Mouse (Mus musculus) lung, embryonic 14.5 days (tissue): ENCODE measurements at regions not wholly inside any gene's neighbourhood (a gene's known extent, or its start where the extent isn't known, plus 50 kb on each side); places are given as distances from the start of the nearest gene placed in this dataset.
A peak's percentile ranks its signal among the peaks of the same experiment; 100 is the strongest.

Source experiments
- ATAC-seq: fragments of 200-750 bp; cut with Nextera tagmentation; 2 replicates; pipeline ENCODE4 v1.8.0; 2017; ENCODE audit warnings: mild to moderate bottlenecking, moderate TSS enrichment, moderate library complexity; ENCODE audit not compliant: insufficient read depth
- DNase-seq: peaks from one replicate; pipeline ENCODE4 v3.0.0-alpha.2; 2015
- H3K27ac ChIP-seq: fragments of 300-500 bp; sonication (generic); 2 replicates; pipeline ENCODE4 v1.5.1; 2014; ENCODE audit warnings: low read depth, mild to moderate bottlenecking, moderate library complexity
- H3K27me3 ChIP-seq: fragments of 300-500 bp; sonication (generic); 2 replicates; pipeline ENCODE4 v1.6.1; 2014; ENCODE audit warnings: low read length, control low read depth; ENCODE audit not compliant: insufficient read depth
- H3K36me3 ChIP-seq: fragments of 300-500 bp; sonication (generic); 2 replicates; pipeline ENCODE4 v1.6.1; 2014; ENCODE audit warnings: control low read depth; ENCODE audit not compliant: insufficient read depth
- H3K4me1 ChIP-seq: fragments of 300-500 bp; sonication (generic); 2 replicates; pipeline ENCODE4 v1.6.1; 2014; ENCODE audit warnings: antibody characterized with exemption, control low read depth; ENCODE audit not compliant: insufficient read depth
- H3K4me2 ChIP-seq: fragments of 300-500 bp; sonication (generic); 2 replicates; pipeline ENCODE4 v1.6.1; 2014; ENCODE audit warnings: mild to moderate bottlenecking
- H3K4me3 ChIP-seq: fragments of 300-500 bp; sonication (generic); 2 replicates; pipeline ENCODE4 v1.5.1; 2014; ENCODE audit warnings: low read depth, low read length
- H3K9ac ChIP-seq: fragments of 300-500 bp; sonication (generic); 2 replicates; pipeline ENCODE4 v1.6.1; 2014
- H3K9me3 ChIP-seq: fragments of 300-500 bp; sonication (generic); 2 replicates; pipeline ENCODE4 v1.6.1; 2016; ENCODE audit warnings: low read depth, low read length, control low read depth
- CTCF ChIP-seq: IDR thresholded peaks from 2 replicates; pipeline ENCODE4 v1.5.1; 2016; ENCODE audit warnings: antibody characterized with exemption, low read depth
- WGBS: fragments of 180-500 bp; shearing (Covaris S2); extraction: QIAGEN DNeasy Blood & Tissue Kit; methylation state at CpG from one replicate; pipeline ENCODE4 v1.1.7; 2014; 5-methylcytosine and 5-hydroxymethylcytosine counted together

DNA sequence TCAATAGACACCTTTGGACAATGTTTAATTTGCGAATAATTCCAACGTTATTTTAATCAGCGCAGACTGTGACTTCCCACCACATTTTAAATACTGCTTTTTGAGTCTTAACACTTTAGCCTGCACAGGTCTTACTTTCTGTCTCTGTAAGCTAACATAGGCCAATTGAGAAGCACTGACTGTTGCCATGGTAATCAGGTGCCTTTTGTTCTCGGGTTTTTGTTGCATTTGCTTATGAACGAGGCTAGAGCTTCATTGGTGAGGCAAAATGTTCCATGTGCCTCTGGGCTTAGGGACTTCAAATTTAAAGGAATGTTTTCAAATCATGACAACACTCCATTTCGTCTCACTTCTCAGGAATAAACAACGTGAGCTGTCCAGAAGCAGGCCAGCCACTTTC is 269.7 kb downstream of the Pdcd6ip start:
- Histone ChIP-seq H3K4me1 (no peaks in the 10 kb centered on the region), H3K9me3 (no peaks in the 10 kb centered on the region), H3K27me3 (no peaks in the 10 kb centered on the region), H3K36me3 (no peaks in the 10 kb centered on the region), H3K4me3 (no peak overlapping the region), H3K27ac (no peak overlapping the region), H3K4me2 (no peak overlapping the region), H3K9ac (no peak overlapping the region)
- ATAC-seq (no peak), DNase-seq (peak; percentile 45)
- WGBS = 49% methylated on average over 7 of the region's 7 CpGs
- TF ChIP-seq CTCF = no peak

DNA sequence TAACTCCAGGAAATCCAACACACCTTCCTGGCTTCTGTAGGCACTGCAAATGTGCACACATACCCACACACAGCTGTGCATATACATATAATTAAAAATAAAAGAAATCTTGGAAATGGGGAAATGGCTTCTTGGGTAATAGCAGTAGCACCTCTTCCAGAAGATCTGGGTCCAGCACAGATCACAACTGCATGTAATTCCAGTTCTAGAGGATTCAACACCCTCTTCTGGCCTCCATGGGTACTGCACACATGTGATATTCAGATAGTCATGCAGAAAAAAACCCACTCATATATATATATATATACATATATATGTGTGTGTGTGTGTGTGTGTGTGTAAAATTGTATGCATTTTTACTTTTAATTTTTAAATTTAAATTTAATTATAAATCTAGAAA is 272.1 kb downstream of the Pdcd6ip start:
- H3K4me1 ChIP-seq = no peaks in the 10 kb centered on the region
- no peak overlapping the region for H3K9ac ChIP-seq
- no peaks in the 10 kb centered on the region for H3K9me3 ChIP-seq
- H3K4me2 ChIP-seq = no peak overlapping the region
- ATAC-seq (no peak), DNase-seq (peak; percentile 25)
- no peak overlapping the region for H3K27ac ChIP-seq
- no peaks in the 10 kb centered on the region for H3K27me3 ChIP-seq
- H3K36me3 ChIP-seq = no peaks in the 10 kb centered on the region
- TF ChIP-seq CTCF = peak; percentile 38
- no peak overlapping the region for H3K4me3 ChIP-seq

DNA sequence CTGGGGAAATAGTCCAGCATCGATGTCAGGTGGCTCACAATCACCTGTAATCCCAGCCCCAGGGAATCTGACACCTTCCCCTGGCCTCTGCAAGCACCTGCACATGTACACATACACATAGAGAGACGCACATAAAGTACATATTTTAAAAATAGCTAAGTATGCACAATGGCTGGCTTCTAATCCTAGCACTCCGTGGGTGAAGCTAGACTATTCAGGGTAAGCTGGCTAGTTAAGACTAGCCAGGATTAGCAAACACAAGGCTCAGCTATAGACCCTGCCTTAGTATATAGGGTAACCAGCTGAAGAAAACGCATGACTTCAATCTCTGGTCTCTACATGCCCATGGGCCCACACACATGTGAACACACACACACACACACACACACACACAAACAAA is 274.6 kb downstream of the Pdcd6ip start:
- no peaks in the 10 kb centered on the region for H3K27me3 ChIP-seq
- H3K9me3 ChIP-seq = no peaks in the 10 kb centered on the region
- H3K4me3 ChIP-seq = no peak overlapping the region
- H3K4me2 ChIP-seq = no peak overlapping the region
- DNase-seq (no peak), ATAC-seq (no peak)
- no peak overlapping the region for H3K9ac ChIP-seq
- WGBS = 66% methylated on average over 4 of the region's 4 CpGs
- H3K27ac ChIP-seq = no peak overlapping the region
- no peaks in the 10 kb centered on the region for H3K36me3 ChIP-seq
- TF ChIP-seq CTCF = no peak
- no peaks in the 10 kb centered on the region for H3K4me1 ChIP-seq

DNA sequence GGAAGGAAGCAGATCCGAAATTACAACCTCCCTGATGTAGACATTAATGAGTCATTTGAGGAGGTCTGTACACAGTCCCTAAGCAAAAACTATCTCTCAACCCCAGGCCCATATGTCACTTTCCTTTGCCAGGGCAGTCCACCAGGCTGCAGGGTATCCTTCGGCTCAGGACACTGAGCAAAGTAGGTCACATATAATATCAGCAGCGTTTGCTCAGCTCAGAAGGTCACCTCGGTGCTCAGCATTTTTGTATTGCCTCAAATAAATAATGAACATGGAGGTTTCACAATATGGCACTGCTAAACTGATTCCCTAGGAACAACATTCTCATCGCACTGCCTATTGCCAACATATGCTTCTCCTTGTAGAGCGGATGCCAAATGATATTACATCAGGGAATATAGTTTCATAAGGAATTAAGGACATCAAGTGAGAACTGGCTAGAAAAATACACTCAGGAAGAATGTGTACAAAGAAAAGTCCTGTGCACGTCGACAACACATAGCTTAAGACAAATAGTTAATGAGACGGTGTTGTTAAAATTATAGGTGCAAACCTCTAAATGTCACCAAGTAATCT is 275.4 kb downstream of the Pdcd6ip start:
- ATAC-seq (no peak), DNase-seq (no peak)
- Histone ChIP-seq H3K4me1 (no peaks in the 10 kb centered on the region), H3K27me3 (no peaks in the 10 kb centered on the region), H3K9ac (no peak overlapping the region), H3K4me3 (no peak overlapping the region), H3K4me2 (no peak overlapping the region), H3K27ac (no peak overlapping the region), H3K36me3 (no peaks in the 10 kb centered on the region), H3K9me3 (no peaks in the 10 kb centered on the region)
- TF ChIP-seq CTCF = no peak
- WGBS = 70% methylated on average over 9 of the region's 9 CpGs

DNA sequence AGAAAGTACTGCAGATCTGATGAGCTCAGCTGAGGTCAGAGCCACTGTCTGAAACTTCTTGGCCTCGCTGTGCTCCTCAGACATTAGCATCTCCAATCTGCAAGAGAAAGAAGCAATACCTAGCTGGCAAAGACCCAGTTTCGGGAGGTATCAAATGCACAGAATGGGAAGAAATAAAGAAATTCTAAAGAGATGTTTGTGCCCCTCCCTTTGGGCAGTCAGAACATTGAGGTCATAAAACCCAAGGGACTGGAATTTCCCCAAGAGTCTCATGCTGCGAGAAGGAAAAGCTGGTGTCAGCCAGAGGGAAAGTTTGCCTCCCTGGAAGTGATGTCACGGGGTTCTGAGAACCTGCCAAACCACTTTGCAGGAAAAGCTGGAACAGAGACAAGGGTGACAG is 277.6 kb downstream of the Pdcd6ip start:
- no peak overlapping the region for H3K9ac ChIP-seq
- no peak overlapping the region for H3K27ac ChIP-seq
- no peak for DNase-seq
- TF ChIP-seq CTCF = no peak
- H3K27me3 ChIP-seq = no peaks in the 10 kb centered on the region
- no peaks in the 10 kb centered on the region for H3K4me1 ChIP-seq
- H3K4me3 ChIP-seq = no peak overlapping the region
- H3K36me3 ChIP-seq = no peaks in the 10 kb centered on the region
- H3K4me2 ChIP-seq = no peak overlapping the region
- H3K9me3 ChIP-seq = no peaks in the 10 kb centered on the region
- ATAC-seq = no peak
- WGBS = 71% methylated on average over 4 of the region's 4 CpGs

DNA sequence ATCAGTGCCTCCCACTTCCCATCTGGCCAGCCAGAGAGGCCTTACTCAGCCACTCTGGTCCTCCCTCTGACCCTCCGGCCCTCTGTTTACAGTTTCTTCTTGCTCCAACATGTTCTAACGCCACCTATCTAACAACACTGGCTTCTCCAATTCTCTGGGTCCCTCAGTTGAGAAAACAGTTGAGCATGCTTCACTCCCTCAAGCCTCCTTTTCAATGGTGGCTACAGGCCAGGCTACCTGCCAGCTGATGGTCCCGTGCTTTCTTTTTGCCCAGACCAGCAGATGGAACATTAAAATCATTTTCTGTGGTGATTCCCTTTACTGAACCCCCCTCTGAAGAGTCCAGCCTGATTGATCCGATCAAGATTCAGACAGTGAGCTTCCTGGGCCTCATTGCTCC is 280.8 kb downstream of the Pdcd6ip start:
- Histone ChIP-seq H3K9me3 (no peaks in the 10 kb centered on the region), H3K27me3 (no peaks in the 10 kb centered on the region), H3K36me3 (no peaks in the 10 kb centered on the region), H3K4me3 (no peak overlapping the region), H3K9ac (no peak overlapping the region), H3K4me2 (no peak overlapping the region), H3K27ac (no peak overlapping the region), H3K4me1 (no peaks in the 10 kb centered on the region)
- 65% methylated on average over 4 of the region's 4 CpGs for WGBS
- ATAC-seq (no peak), DNase-seq (no peak)
- no peak for TF ChIP-seq CTCF

DNA sequence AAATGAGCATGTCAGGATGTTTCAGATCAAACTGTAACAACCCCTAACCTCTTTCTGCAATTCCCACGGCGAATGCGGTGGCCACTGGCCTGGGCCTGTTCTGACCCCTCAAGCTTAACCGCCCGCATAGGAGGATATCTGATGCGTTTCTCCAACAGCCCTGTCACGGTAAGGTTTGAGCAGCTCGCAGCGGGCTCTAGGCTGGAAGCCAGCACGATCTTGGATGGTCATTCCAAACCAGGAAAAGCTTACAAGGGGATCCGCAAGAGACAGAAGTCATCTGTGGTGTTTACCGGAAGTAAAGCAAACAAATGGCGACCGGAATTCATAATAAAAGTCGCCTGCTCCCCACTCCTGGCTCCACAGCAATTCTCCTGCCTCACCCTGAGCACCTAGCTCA is 281.7 kb downstream of the Pdcd6ip start:
- Histone ChIP-seq H3K27me3 (no peaks in the 10 kb centered on the region), H3K4me1 (no peaks in the 10 kb centered on the region), H3K36me3 (no peaks in the 10 kb centered on the region), H3K9ac (no peak overlapping the region), H3K4me3 (no peak overlapping the region), H3K4me2 (no peak overlapping the region), H3K9me3 (no peaks in the 10 kb centered on the region), H3K27ac (no peak overlapping the region)
- ATAC-seq (no peak; the same call in 1 of the 2 replicates), DNase-seq (peak; percentile 39)
- TF ChIP-seq CTCF = no peak
- WGBS = 76% methylated on average over 15 of the region's 15 CpGs

DNA sequence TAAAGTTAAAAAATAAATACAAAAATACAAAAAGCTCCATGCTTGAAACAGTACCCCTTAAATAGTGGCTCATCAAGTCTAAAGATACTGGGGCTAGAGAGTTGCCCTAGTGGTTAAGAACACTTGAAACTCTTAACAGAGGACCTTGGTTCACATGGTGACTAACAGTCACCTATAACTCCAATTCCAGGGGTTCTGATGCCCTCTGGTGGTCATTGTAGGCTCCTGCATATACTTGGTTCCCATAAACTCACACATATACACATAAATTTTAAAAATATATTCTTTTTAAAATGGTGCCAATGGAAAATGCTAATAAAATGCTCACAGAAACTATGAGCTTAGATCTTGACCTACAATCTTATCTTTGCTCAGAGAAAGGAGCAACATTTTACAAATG is 286.4 kb downstream of the Pdcd6ip start:
- ATAC-seq (no peak), DNase-seq (peak; percentile 33)
- Histone ChIP-seq H3K36me3 (no peaks in the 10 kb centered on the region), H3K27me3 (no peaks in the 10 kb centered on the region), H3K4me1 (no peaks in the 10 kb centered on the region), H3K9me3 (no peaks in the 10 kb centered on the region), H3K27ac (no peak overlapping the region), H3K4me3 (no peak overlapping the region), H3K4me2 (no peak overlapping the region), H3K9ac (no peak overlapping the region)
- TF ChIP-seq CTCF = peak; percentile 27; the same call in 1 of the 2 replicates
